Mouse (Mus musculus) layer of hippocampus, adult 2 months (tissue): Measurements from ENCODE around the gene Gorasp2. TPM values are rescaled to one million over a fixed set of nuclear protein-coding genes. Genes with fewer than 3 reads are reported as not detected.

Experiments used
- DNase-seq, 2 experiments: peaks; one replicate each; pipeline ENCODE4 v3.0.0; 2022; ENCODE audit warnings: low spot score in 2 of 2
- H3K27ac ChIP-seq: fragments of 200-600 bp; 2 replicates; pipeline ENCODE4 v1.8.1; 2022
- H3K4me3 ChIP-seq: fragments of 200-600 bp; 2 replicates; pipeline ENCODE4 v1.8.1; 2022; ENCODE audit warnings: mild to moderate bottlenecking
- CTCF ChIP-seq: fragments of 200-600 bp; conservative IDR thresholded peaks from 2 replicates; pipeline ENCODE4 v1.8.1; 2022; ENCODE audit warnings: antibody characterized with exemption, mild to moderate bottlenecking, moderate library complexity
- total RNA-seq, 2 experiments: library from RNA; stranded (reverse); gene quantifications; 2 replicates each; pipeline ENCODE4 v1.2.3; 2021

Gorasp2 gene
- total RNA-seq, 2 experiments from 2014 or later: 105 to 108 TPM

DNA sequence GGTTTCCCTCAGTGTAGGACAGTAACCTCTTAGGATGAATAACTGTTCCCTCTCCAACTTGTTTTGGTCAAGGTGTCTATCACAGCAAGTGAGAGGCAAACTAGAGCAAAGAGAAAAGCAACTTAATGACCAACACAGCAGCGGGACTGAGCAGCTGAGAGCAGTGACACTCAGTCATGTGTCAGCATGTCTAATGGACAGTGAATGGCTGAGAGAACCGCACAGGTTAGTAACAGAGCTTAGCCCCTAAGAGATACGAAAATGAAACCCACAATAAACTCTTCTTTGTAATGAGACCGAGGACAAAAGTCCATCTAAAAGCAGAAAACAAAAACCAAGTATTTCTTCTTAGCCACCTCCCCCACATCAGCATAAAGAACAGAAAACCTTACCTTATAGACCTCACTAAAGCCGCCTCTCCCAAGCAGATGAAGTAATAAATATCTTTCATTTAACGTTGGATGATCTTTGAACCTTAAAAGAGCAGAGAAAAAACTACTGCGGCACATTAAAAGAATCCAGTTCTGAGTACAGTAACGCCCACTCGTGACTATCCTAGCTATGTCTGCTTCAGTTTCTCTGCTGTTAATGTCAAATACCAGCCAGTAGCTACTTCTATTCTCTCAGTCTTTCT is 62.4 kb downstream of the Gorasp2 start:
- Histone ChIP-seq H3K27ac (no peak overlapping the region), H3K4me3 (no peak overlapping the region)
- TF ChIP-seq CTCF: no peak
- DNase-seq: no peak

- Histone ChIP-seq H3K4me3 (no peak overlapping the region), H3K27ac (no peak overlapping the region)
- DNase-seq: no peak
- no peak for TF ChIP-seq CTCF
Observed at GRCm38 (mm10) chr2:70727089-70727488, 65.7 kb downstream of the Gorasp2 start.

DNA sequence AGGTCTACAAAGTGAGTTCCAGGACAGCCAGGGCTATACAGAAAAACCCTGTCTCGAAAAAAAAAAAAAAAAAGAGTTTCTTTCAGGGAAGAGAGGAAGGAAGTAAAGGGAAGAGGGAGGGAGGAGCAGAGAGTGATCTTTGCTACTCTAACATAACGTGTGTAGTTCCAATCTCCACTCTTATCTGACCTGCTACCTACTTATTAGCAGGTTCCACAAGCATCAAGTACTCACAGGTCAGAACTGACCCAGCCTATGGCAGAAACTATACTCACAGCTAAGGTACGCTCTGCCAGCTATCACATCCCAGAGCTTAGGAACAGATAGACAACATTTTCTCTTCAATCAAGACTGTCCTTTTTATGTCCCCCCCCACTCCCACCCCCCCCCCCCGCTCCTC is 74.2 kb downstream of the Gorasp2 start:
- TF ChIP-seq CTCF: no peak
- no peak for DNase-seq
- Histone ChIP-seq H3K4me3 (no peak overlapping the region), H3K27ac (no peak overlapping the region)

- DNase-seq: no peak
- no peak overlapping the region for H3K4me3 ChIP-seq
- no peak overlapping the region for H3K27ac ChIP-seq
- no peak for TF ChIP-seq CTCF
Observed at GRCm38 (mm10) chr2:70736008-70736407, 74.6 kb downstream of the Gorasp2 start.

DNA sequence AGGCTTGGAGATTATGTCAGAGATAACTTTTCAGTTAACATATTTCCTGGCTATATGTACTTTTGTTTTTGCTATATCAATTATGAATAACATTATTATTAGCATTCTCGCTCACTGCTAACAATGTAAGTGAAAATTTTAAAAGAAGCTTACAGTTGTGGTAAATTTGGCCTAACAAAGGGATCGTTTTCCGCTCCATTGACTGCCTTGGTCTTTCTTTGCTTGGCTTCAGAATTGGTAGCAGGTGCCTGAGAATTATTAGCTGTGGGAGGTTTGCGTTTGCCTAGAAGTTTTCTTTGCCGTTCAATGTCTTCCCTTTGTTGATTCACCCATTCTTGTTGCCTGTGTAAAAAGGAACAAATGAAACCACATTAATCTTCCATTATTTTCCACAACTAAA is 80.5 kb downstream of the Gorasp2 start:
- no peak for DNase-seq
- no peak for TF ChIP-seq CTCF
- Histone ChIP-seq H3K4me3 (no peak overlapping the region), H3K27ac (no peak overlapping the region)

- TF ChIP-seq CTCF: no peak
- H3K4me3 ChIP-seq: no peak overlapping the region
- no peak overlapping the region for H3K27ac ChIP-seq
- DNase-seq: no peak
Observed at GRCm38 (mm10) chr2:70742588-70742987, 81.2 kb downstream of the Gorasp2 start.

- no peak overlapping the region for H3K4me3 ChIP-seq
- no peak for TF ChIP-seq CTCF
- no peak for DNase-seq
Observed at GRCm38 (mm10) chr2:70751655-70752054, 90.3 kb downstream of the Gorasp2 start.

DNA sequence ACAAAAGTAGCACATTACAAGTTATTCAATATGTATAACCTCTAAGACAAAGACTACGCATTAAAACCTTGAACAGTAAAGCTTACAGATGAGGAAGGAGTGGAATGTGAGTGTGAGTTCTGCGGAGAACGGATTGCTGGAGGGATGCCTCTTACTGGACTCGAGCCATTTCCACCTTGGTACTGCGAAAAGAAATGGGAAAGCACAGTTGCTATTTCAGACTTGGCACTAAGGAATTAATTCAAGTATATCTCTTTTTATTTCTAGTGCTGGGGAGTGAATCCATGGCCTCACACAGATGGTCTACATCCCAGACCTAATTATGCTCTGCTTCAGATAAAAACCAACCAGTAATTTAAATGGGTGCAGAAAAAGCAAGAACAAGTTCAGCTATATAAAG is 90.8 kb downstream of the Gorasp2 start:
- H3K4me3 ChIP-seq: no peak overlapping the region
- no peak for TF ChIP-seq CTCF
- no peak overlapping the region for H3K27ac ChIP-seq
- DNase-seq: no peak

More at GRCm38 (mm10) chr2:70751655-70752054, 90.3 kb downstream of the Gorasp2 start:
- no peak overlapping the region for H3K27ac ChIP-seq

Other genes starting within 250 kb of the Gorasp2 start
- gene Sp5, start 186.7 kb upstream of the Gorasp2 start, total RNA-seq: under 1 TPM; 0.39 to 0.51 TPM
- gene Erich2, start 152.8 kb upstream of the Gorasp2 start, total RNA-seq: under 1 TPM in 1 of 2 experiments, not detected in 1; 0.39 TPM
- gene Gad1, start 108.5 kb upstream of the Gorasp2 start, total RNA-seq: 100 to 1,000 TPM; 343 to 384 TPM
- not detected for gene Gm26558, start 532 bp downstream of the Gorasp2 start, total RNA-seq
- gene Tlk1, start 164.2 kb downstream of the Gorasp2 start, total RNA-seq: 10 to 100 TPM; 74.0 to 83.3 TPM